19 mouse cellular contexts compared by ENCODE assay signal in the genomic region with DNA sequence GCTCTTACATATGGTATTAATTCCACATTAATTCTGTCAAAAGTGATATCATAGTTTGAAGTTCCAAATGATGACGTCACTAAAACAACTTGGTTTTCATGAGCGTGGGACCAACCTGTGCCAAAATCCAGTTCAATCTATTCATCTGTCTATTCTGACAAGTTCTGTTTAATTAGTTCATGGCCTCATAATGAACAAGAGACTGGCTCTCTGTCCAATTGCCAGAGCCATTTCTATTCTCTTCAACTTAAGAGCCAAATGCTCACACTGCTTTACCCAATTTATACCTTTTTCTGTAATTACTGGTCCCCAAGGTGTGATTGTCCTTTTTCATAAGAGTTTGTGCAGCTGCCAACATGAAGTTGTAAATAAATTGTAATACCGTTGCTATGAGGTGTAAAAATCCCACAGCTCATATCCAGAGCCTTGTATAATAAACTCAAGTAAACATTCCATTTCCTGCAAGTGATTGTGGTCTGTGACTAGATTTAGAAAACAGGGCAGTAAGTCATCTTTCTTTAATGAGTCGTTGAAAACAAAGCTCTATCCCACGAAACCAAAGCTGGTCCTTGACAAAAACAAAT.
"Had no signal": no experiment of that assay in that cellular context is flagged by ENCODE, and none has a peak within 500 bp of the region (broad histone marks: within the 10 kb centered on the region; RNA-seq: fewer than 3 reads in every experiment).

No protein-coding gene starts in this region.

- H3K27me3 ChIP-seq: liver, embryonic 12.5 days; liver, embryonic 15.5 days; midbrain, embryonic 13.5 days; neural tube, embryonic 12.5 days had no signal

- H3K9ac ChIP-seq: liver, embryonic 12.5 days; liver, embryonic 15.5 days; midbrain, embryonic 13.5 days; neural tube, embryonic 12.5 days had no signal

- H3K4me2 ChIP-seq: liver, embryonic 12.5 days; liver, embryonic 15.5 days; midbrain, embryonic 13.5 days; neural tube, embryonic 12.5 days had no signal

- H3K36me3 ChIP-seq: liver, embryonic 12.5 days; liver, embryonic 15.5 days; midbrain, embryonic 13.5 days; neural tube, embryonic 12.5 days had no signal

- ATAC-seq: inflammation-experienced regulatory T-cells, adult 6 months; intestine, embryonic 16.5 days; liver, embryonic 12.5 days; midbrain, embryonic 13.5 days had no signal

- H3K9me3 ChIP-seq: liver, embryonic 12.5 days; liver, embryonic 15.5 days; midbrain, embryonic 13.5 days; neural tube, embryonic 12.5 days had no signal

- DNase-seq: kidney, adult 2 months; kidney, postnatal 10 days; kidney, postnatal 36 days; left cerebral cortex, postnatal 4 days; liver; lung, adult 2 months; lung, postnatal 14 days; right cerebral cortex, adult 18-20 months; right cerebral cortex, postnatal 14 days; right cerebral cortex, postnatal 4 days; thymus, postnatal 25 days had no signal

- H3K27ac ChIP-seq: liver, embryonic 12.5 days; liver, embryonic 15.5 days; macrophage; midbrain, embryonic 13.5 days; neural tube, embryonic 12.5 days; stomach, postnatal 0 days had no signal

- H3K4me3 ChIP-seq: liver, embryonic 12.5 days; liver, embryonic 15.5 days; midbrain, embryonic 13.5 days; neural tube, embryonic 12.5 days had no signal

- H3K4me1 ChIP-seq: liver, embryonic 12.5 days; liver, embryonic 15.5 days; midbrain, embryonic 13.5 days; neural tube, embryonic 12.5 days had no signal
